Mouse (Mus musculus) telencephalon, adult 2 months (tissue): ENCODE measurements at regions not wholly inside any gene's neighbourhood (a gene's known extent, or its start where the extent isn't known, plus 50 kb on each side); places are given as distances from the start of the nearest gene placed in this dataset.

Experiments
- DNase-seq: peaks from one replicate; pipeline ENCODE4 v3.0.0-alpha.2; 2011; ENCODE audit warnings: low read depth, low spot score

DNA sequence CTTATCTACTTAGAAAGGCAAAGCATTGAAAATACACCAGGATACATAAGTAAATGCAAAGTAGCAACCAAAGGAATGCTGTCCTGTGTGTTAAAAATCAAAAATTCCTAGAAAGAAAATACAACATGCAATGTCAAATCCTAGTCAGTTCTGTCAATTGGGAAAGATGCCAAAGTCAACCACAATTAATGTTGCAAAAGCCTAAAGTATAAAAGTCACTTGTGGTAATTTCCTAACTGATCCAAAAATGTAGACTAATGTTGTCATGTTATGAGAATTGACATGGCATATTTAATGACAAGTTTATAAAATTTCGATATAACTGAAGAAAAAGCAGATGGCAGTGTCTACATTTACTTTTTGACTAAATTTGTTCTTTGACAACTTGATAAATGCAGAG, 822.8 kb downstream of the Adgrl2 start:
- no peak for DNase-seq

GRCm38 (mm10) chr3:148159059-148159458, 831.3 kb downstream of the Adgrl2 start:
- no peak for DNase-seq

GRCm38 (mm10) chr3:148158533-148158932, 831.8 kb downstream of the Adgrl2 start:
- peak; percentile 10 for DNase-seq

- no peak for DNase-seq
Measured at GRCm38 (mm10) chr3:148143776-148144175, 846.6 kb downstream of the Adgrl2 start.

DNA sequence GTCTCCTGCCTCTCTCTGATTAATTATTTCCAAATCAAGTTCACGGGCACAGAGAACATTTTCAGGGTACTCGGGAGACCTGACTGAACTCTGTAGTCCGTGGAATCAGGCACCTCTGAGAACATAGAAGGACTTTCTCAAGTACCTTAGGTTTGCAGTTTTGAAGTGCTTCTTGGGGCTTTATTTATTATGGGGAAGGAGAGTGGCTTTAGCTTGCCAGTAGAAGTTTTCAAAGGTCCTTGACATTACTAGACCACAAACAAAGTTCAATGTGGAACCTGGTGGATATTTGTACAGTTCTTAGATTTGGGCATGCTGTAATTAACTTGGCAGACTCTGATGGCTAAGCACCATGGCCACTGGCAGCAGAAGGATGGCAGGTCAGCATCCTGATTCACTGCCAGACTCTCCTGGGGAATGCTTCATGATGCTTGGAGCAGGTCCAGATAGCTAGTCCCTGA, 853.5 kb downstream of the Adgrl2 start:
- DNase-seq = no peak

- no peak for DNase-seq
Measured at GRCm38 (mm10) chr3:148134646-148135045, 855.7 kb downstream of the Adgrl2 start.

- DNase-seq = no peak
Measured at GRCm38 (mm10) chr3:148115576-148115975, 874.8 kb downstream of the Adgrl2 start.

DNA sequence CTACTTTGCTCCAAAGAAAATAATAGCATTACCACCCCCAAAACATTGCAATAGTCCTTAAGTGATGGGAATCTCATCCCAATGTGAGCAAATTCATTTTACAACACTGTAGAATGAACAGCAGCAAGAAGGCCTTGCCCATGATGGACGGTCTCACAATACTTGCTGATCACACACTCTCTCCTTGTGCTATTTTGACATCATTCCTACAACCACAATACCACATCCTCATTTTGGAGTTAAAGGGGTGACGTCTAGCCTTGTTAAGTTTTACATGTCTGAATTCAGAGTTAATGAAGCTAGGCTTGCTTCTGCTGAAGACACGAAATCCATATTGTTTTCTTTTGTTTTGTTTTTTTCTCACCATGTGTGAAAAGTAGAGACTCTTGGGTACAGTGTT, 878.2 kb downstream of the Adgrl2 start:
- no peak for DNase-seq

DNA sequence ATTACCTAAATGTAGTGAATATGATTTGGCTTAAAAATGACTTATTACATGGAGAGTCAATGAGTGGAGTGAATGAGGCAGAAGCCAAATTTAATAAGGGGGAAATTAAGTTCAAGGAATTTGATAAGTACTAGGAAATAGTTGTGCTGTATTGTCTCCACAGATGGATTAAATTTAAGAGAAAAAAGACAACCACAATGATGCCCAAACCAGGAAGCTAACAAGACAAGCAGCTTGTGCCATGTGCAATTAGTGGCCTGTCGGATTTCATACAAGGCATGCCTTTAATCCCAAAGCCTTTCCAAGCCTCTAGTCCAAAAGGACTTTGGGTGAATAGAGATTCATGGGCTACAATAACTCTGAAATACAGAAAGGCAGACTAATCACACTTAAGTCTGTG, 883.3 kb downstream of the Adgrl2 start:
- no peak for DNase-seq

DNA sequence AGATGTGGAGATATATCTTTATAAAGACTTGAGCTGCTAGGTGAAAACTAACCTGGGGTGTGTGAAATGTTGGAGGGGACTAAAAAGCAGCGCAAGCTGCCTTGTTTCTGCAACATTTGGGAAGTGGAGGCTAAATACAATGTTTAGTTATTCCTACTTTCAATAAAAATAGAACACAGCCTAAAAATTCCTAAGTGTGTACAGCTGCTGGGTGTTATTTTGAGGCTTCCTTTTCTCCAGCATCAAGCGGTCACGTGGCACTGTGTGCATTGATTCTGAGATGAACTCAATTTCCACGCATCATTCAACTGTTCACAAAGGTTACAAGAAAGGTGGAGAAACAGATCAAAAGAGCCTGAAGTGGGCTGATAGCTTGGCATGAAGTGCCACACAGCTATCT, 896.4 kb downstream of the Adgrl2 start:
- DNase-seq = peak; percentile 31

- DNase-seq = no peak
Measured at GRCm38 (mm10) chr3:148075841-148076240, 914.5 kb downstream of the Adgrl2 start.

DNA sequence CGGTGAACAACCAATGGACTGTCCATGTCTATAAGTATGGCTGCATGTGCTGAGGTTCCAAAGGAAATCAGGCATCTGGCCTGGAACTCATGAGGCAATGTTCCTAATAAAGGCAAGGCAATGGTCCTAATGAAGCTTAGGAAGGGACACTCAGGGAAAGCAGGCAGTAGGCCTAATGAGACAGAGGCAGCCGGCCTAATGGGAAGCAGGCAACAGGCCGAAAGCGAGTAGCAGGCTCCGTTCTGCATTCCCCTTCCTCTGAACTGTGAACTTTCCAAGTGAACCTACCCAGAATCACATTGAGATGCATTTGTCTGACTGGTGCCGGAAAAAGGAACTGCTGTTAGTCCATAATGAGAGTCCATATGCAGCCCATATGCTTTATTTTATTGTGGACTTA, 923.7 kb downstream of the Adgrl2 start:
- no peak for DNase-seq

DNA sequence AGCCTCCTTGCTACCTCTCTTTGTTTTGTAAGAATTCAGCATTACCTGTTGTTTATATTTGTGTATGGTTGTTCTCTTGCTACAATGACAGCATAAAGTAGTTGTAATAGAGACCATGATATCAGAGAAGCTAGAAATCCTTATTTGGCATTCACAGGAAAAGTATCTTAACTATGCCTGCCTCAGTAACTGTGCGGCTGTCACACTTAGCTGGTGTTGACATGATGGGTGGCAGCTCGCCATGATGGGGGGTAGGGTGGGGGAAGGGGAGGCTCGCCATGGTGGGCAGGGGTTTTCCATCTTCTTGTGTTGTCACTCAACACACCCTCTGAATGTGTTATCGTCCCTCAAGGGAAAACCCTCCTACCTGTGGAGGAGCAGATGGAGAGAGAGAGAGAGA, 934.3 kb downstream of the Adgrl2 start:
- DNase-seq = no peak

- DNase-seq = no peak
Measured at GRCm38 (mm10) chr3:148052516-148052915, 937.8 kb downstream of the Adgrl2 start.

DNA sequence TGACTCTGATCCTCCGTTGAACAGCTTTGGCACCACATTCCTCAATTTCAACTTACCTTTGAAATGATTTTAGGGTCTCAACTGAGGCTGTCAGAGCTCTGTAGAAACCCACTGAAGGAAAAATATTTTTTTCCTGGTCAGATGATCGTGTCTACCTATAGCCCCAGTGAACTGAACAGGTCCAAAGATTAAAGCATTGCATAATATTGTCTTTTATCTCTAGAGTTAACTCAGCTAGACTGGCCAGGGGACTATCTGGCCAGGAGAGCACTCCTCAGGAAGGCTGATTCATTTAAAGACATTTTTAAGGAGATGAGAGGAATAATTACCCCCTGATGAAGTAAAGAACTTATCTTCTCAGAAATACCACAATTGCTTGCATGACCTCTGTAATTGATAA, 942.1 kb downstream of the Adgrl2 start:
- DNase-seq = no peak

DNA sequence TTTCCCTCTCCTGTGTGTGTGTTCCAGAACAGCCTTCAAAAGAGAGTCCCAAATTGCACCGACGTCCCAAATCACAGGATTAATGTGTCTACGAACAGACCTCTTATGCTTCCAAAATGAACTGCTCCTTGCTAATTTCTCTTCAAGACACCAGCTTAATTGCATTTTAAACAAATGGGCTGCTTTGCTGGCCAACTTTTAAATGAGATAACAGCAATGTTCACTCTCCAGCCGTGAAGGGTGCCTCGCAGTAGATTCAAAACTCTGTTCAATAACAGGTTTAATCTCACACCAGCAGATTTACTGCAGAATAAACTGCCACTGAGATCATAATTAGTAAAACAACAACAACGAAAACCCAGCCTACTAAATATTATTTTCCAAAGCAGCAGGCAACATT, 957.8 kb downstream of the Adgrl2 start:
- DNase-seq = no peak

GRCm38 (mm10) chr3:148005831-148006230, 984.5 kb downstream of the Adgrl2 start:
- DNase-seq = no peak

DNA sequence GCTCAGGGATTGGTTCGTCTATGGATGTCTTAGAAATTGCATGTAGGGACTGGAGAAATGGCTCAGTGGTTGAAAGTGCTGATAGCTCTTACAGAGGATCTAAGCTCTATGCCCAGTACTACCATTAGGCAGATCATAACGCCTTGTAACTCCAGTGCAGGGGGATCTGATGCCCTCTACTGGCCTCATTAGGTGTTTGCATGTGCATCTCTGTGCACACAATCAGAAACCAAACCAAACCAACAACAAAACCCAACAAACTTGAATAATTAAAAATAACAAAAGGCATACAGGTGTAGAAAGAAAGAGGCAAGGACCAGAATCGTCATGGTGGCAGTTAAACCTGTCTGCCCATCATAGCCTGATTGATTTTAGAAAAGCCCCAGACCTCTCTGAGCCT, 986.3 kb downstream of the Adgrl2 start:
- DNase-seq = no peak

- DNase-seq = no peak
Measured at GRCm38 (mm10) chr3:147999330-147999953, 990.9 kb downstream of the Adgrl2 start.

DNA sequence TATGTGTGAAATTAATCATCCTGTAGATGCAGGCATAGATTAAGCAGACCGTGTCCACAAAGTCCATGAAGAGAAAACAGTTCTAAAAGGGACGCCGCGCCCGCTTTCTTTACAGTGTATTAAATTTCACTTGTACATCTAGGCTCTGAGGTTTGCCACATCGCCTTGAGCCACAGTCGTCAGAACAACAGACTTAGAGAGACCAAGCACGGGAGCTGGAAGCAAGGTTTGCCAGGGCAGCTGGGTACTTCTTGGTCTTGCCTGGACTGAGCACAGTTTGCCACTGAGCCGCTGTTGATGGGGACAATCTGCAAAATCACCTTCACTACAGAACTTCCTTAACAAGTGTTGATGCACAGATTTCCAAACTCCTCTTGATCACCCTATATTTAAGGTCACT, 998.6 kb downstream of the Adgrl2 start:
- no peak for DNase-seq

- DNase-seq = no peak
Measured at GRCm38 (mm10) chr3:147990831-147991230, 999.5 kb downstream of the Adgrl2 start.

GRCm38 (mm10) chr3:147982831-147983230, 1007.5 kb downstream of the Adgrl2 start:
- no peak for DNase-seq

GRCm38 (mm10) chr3:147981621-147982020, 1008.7 kb downstream of the Adgrl2 start:
- DNase-seq = no peak

DNA sequence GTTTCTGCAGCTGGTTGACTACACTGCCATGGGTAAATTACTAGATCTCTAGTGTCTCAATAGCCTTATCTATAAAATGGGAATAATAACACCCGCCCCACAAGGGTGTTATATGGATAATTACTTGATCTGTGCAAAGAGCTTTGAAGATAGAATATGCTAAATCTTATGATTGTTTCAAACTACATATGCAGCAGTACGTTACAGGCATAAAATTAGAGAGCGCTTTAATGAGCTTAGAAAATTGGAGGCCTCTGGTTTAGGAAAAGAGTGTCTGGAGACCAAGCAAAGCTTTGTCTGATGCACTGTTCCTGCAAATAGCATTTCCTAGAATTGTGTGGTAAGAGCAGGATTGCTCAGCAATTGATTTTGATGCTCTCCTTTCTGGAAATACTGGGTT, 1013.8 kb downstream of the Adgrl2 start:
- no peak for DNase-seq
